Comparison of ENCODE assay signal across 9 mouse cellular contexts in the genomic region with DNA sequence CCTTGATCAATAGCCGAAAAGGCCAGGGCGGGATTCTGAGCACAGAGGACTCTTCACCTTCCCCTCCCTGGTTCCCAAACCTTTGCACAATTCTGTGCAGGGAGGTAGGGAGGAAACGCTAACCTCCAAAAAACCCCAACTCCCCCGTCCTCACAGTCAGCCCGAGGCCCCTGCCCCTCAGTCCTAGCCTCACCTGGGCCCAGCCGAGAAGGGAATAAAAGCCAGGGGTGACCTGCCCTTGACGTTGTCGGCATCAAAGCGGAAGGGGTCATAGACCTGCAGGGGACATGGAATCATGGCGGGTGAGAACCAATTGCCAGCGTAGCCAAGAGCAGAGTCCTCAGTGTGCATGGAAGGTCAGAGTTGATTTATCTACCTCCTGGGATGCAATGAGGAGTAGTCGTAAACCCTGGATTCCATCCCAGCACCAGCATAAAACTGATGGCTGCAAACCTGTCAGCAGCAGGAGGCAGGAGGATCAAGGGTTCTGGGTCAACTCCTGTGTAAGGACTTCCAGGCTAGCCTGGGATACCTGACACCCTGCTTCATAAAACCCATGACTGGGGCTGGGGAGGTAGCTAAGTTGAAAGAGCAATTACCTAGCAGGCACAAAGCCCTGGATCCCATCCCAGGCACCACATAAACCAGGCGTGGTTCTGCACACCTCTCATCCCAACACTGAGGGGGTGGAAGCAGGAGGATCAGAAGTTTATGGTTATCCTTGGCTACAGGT. TPM values are rescaled to one million over a fixed set of nuclear protein-coding genes. Genes with fewer than 3 reads are reported as not detected.
A peak's percentile ranks its signal among the peaks of the same experiment; 100 is the strongest.
DNase-seq lines count a peak whose midpoint lies in the region; ATAC-seq and TF ChIP-seq lines count a peak whose summit lies in the region.
"Had no signal": no experiment of that assay in that cellular context is flagged by ENCODE, and none has a peak within 500 bp of the region (broad histone marks: within the 10 kb centered on the region; RNA-seq: fewer than 3 reads in every experiment).

No protein-coding gene starts in this region.

- H3K9ac ChIP-seq in heart, embryonic 16.5 days (ENCODE audit: low read length) = peak overlapping the region; percentile 64

- no peak for TF ChIP-seq POLR2A in kidney, adult 2 months (IDR thresholded peaks at IDR 0.05; ENCODE audit: low read depth, low read length)

- no peaks in the 10 kb centered on the region for H3K4me1 ChIP-seq in kidney, adult 2 months (ENCODE audit: control insufficient read depth, insufficient read depth, low read length)
- H3K4me1 ChIP-seq in brown adipose tissue, adult 24 weeks (ENCODE audit: control insufficient read depth, insufficient read depth, insufficient read length, low read length) = no peaks in the 10 kb centered on the region
- H3K4me1 ChIP-seq in heart, embryonic 16.5 days (ENCODE audit: control insufficient read depth, insufficient read depth, low read length) = no peaks in the 10 kb centered on the region

- H3K4me2 ChIP-seq in heart, embryonic 16.5 days (ENCODE audit: low read depth, low read length) = peak overlapping the region; percentile 61

- no peaks in the 10 kb centered on the region for H3K79me2 ChIP-seq in macrophage (ENCODE audit: inconsistent target)

- no peaks in the 10 kb centered on the region for H3K9me3 ChIP-seq in heart, embryonic 16.5 days (replicated peaks; ENCODE audit: control insufficient read depth, low read length)

- no peak overlapping the region for H3K27ac ChIP-seq in kidney, adult 2 months (ENCODE audit: insufficient read depth, low read depth, low read length)
- H3K27ac ChIP-seq in brown adipose tissue, adult 24 weeks (replicated peaks; ENCODE audit: low read depth, low read length) = no peak overlapping the region
- no peak overlapping the region for H3K27ac ChIP-seq in heart, embryonic 16.5 days (ENCODE audit: low read length)
- H3K27ac ChIP-seq in macrophage = no peak overlapping the region

- H3K4me3 ChIP-seq in kidney, adult 2 months (ENCODE audit: insufficient read depth, low read depth, low read length) = peak overlapping the region; percentile 62
- H3K4me3 ChIP-seq in brown adipose tissue, adult 24 weeks (ENCODE audit: insufficient read depth, low read depth, low read length) = peak overlapping the region; percentile 67
- peak overlapping the region; percentile 57 for H3K4me3 ChIP-seq in heart, embryonic 16.5 days (ENCODE audit: low read length)
- H3K4me3 ChIP-seq in macrophage (ENCODE audit: inconsistent target) = peak overlapping the region; percentile 20

- no peaks in the 10 kb centered on the region for H3K27me3 ChIP-seq in kidney, adult 2 months (replicated peaks; ENCODE audit: control insufficient read depth, insufficient read depth, low read length)
- H3K27me3 ChIP-seq in heart, embryonic 16.5 days (ENCODE audit: control insufficient read depth, insufficient read depth, low read length) = no peaks in the 10 kb centered on the region; the same call in 1 of the 2 replicates

- WGBS in kidney, adult 2 months = 26% methylated on average over 13 of the region's 13 CpGs
- 59% methylated on average over 13 of the region's 13 CpGs for whole genome bisulfite sequencing in heart, embryonic 16.5 days
- 76% methylated on average over 12 of the region's 13 CpGs for WGBS in macrophage (ENCODE audit: missing documents)

- TF ChIP-seq CTCF in kidney, adult 2 months (conservative IDR thresholded peaks at IDR 0.05; ENCODE audit: insufficient read depth, insufficient read length, low read depth, low read length) = no peak

- no peak for ATAC-seq in heart, embryonic 16.5 days (replicated peaks; ENCODE audit: extremely low read depth, insufficient read depth, low FRiP score)
- no peak for ATAC-seq in frontal cortex, adult (ENCODE audit: low TSS enrichment)

- no peak for DNase-seq in kidney, adult 2 months
- DNase-seq in kidney, adult 9 months = no peak
- DNase-seq in frontal cortex, postnatal 36 days (ENCODE audit: low spot score in 2 of 2) = no peak
- DNase-seq in adipocyte (ENCODE audit: low spot score) = no peak

- no peaks in the 10 kb centered on the region for H3K36me3 ChIP-seq in kidney, adult 2 months (ENCODE audit: control insufficient read depth, insufficient read depth, low read length)
- no peaks in the 10 kb centered on the region for H3K36me3 ChIP-seq in heart, embryonic 16.5 days (ENCODE audit: control insufficient read depth, insufficient read depth)
- H3K36me3 ChIP-seq in macrophage (ENCODE audit: inconsistent target) = no peaks in the 10 kb centered on the region

RNA-seq across cellular contexts. Expression of a gene that starts 20.4 kb away (rescaled TPM):
- 1.7 and 3.3 TPM in 2 replicates for polyA plus RNA-seq in kidney, adult 2 months (2012; rRNA removed)
- 1.5 and 2.9 TPM in 2 replicates for polyA plus RNA-seq in brown adipose tissue, adult 24 weeks (2012; ENCODE audit: insufficient read depth, insufficient read length, missing spikeins)
- polyA plus RNA-seq in heart, embryonic 16.5 days (2015; fragmentation: Nextera tagmentation; extraction: Ambion mirVana) = 0.74 and 1.8 TPM in 2 replicates
- 10 to 100 TPM in 4 of 26 experiments, 1 to 10 TPM in 20, under 1 TPM in 1, not detected in 1; 0.92 to 18.9 (median 5.5) TPM for total RNA-seq in macrophage (2018; cell fraction: chromatin; rRNA removed)
- total RNA-seq in macrophage (2018; cell fraction: cytosol; rRNA removed) = 10 to 100 TPM in 13 of 26 experiments, 1 to 10 TPM in 13; 2.8 to 20.6 (median 9.6) TPM
- total RNA-seq in macrophage (2018; cell fraction: nucleus; rRNA removed) = 10 to 100 TPM in 11 of 26 experiments, 1 to 10 TPM in 15; 2.5 to 27.8 (median 9.0) TPM
- polyA plus RNA-seq in macrophage (2018) = 4.8 to 31.0 TPM (median 8.7 TPM) in 3 replicates

RNA-seq across cellular contexts. Expression of a gene that starts 38.2 kb away (rescaled TPM):
- 6.7 and 8.9 TPM in 2 replicates for polyA plus RNA-seq in kidney, adult 2 months (2012; rRNA removed)
- 13.7 and 16.6 TPM in 2 replicates for polyA plus RNA-seq in brown adipose tissue, adult 24 weeks (2012; ENCODE audit: insufficient read depth, insufficient read length, missing spikeins)
- polyA plus RNA-seq in heart, embryonic 16.5 days (2015; fragmentation: Nextera tagmentation; extraction: Ambion mirVana) = 10.6 and 12.5 TPM in 2 replicates
- 10 to 100 TPM in 14 of 26 experiments, 1 to 10 TPM in 10, under 1 TPM in 2; 0.61 to 30.6 (median 11.8) TPM for total RNA-seq in macrophage (2018; cell fraction: chromatin; rRNA removed)
- 10 to 100 TPM in 6 of 26 experiments, 1 to 10 TPM in 20; 1.7 to 14.3 (median 8.0) TPM for total RNA-seq in macrophage (2018; cell fraction: cytosol; rRNA removed)
- total RNA-seq in macrophage (2018; cell fraction: nucleus; rRNA removed) = 10 to 100 TPM in 9 of 26 experiments, 1 to 10 TPM in 17; 1.4 to 27.2 (median 5.6) TPM
- polyA plus RNA-seq in macrophage (2018) = 8.4 to 12.3 TPM (median 9.8 TPM) in 3 replicates

RNA-seq across cellular contexts. Expression of a gene that starts 52.0 kb away (rescaled TPM):
- polyA plus RNA-seq in kidney, adult 2 months (2012; rRNA removed) = not detected in 2 replicates
- not detected in 2 replicates for polyA plus RNA-seq in brown adipose tissue, adult 24 weeks (2012; ENCODE audit: insufficient read depth, insufficient read length, missing spikeins)
- not detected in 2 replicates for polyA plus RNA-seq in heart, embryonic 16.5 days (2015; fragmentation: Nextera tagmentation; extraction: Ambion mirVana)
- total RNA-seq in macrophage (2018; cell fraction: chromatin; rRNA removed) = under 1 TPM in 1 of 26 experiments, not detected in 25; 0.29 TPM
- not detected for total RNA-seq in macrophage (2018; cell fraction: cytosol; rRNA removed)
- total RNA-seq in macrophage (2018; cell fraction: nucleus; rRNA removed) = not detected
- not detected in 3 replicates for polyA plus RNA-seq in macrophage (2018)
- total RNA-seq: gastrocnemius, postnatal 14 days had no signal
